Mouse (Mus musculus): ENCODE measurements around the gene Slc17a1.

The Slc17a1 gene

DNA sequence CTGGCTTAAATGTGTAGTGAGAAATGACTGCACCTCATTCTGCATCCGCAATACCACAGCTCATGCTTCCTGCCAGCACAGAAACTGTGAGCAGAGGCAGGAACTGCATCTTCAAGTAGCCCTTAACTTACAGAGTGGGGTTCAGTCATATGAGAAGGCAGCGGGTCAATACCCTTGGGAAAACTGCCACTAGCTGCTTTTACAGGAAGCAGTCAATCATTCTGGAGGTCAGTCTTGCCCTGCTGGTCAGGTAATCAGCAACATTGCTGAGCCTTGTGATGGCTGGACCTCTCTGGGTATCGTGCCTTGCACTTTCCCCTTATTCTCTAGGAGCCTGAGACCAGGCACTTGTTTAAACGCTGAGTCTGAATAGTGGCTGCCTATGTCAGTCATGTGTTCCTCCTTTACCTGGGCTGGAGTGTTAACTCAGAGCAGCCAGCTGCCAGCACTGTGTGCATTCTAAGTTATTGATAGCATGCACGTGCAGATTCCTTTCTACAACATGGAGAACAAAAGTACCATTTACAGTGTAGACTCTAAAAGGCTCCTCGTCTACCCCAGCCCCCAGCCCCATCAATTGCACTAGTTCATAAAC lies 21.6 kb downstream of the Slc17a1 start:
- no peak for DNase-seq (ENCODE audit: low read depth, low spot score)

DNA sequence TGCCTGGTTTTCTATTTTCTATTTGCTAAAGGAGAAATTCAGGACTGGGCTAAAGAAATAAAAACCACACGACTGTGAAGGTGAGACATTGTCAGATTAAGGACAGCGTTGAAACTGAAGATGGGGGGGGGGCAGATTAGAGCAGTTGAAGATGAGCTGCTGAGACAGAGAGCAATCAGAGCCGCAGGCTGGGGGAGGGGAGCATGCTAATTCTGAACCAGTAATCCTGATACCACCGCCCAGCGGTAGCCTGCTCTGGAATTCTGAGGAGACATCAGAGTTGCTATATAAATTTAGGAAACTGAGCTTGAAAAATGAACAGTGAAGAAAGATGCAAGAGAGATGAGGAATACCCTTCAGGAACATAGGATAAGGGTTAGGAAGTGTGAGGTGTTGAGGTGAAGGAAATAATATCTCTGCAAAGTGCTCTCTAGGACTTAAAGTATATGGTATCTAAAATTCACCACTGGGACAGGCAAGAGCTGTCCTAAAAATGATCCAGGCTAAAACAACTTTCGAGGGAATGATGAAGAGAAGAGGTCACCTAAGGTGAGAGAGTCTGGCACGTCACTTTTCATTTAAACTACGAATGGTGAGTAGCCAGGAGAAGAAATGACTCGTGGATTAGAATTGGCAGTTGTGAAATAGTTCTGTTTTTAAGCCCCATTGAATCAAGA lies 25.2 kb downstream of the Slc17a1 start:
- no peak for DNase-seq (ENCODE audit: low read depth, low spot score)

DNA sequence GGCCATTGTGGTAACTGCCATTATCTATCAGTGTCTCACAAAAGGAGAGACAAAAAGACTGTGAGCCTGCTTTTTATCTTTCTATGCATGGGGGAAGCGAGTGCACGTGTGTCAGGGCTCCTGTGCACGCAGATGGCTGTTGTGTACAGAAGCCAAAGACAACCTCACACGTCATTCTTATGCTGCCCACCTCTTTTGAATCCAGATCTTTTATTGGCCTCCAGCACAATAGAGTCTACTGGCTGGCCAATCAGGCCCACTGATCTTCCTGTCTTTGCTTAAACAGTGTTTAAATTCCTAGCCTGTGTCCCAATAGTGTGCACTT lies 25.7 kb downstream of the Slc17a1 start:
- DNase-seq (ENCODE audit: low read depth, low spot score): no peak

DNA sequence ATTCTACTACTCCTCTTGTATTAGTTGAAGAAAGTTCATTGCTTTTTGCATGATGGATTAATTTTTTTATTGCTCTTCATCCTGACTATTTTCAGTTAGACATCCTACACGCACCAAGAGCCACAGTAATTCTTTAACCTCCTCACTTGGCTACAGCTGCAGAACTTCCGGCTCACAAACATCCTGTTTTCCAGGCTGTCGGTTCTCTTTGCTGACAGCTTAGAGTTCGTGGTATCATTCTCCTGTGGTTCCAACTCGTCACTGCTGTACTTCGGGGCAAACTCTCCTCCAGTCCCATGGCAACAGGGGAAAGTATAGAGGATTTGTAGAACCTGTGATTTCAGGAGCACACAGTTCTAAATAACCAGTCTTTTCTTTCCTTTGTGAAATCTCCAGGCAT lies 30.7 kb downstream of the Slc17a1 start:
- DNase-seq (ENCODE audit: low read depth, low spot score): no peak

DNA sequence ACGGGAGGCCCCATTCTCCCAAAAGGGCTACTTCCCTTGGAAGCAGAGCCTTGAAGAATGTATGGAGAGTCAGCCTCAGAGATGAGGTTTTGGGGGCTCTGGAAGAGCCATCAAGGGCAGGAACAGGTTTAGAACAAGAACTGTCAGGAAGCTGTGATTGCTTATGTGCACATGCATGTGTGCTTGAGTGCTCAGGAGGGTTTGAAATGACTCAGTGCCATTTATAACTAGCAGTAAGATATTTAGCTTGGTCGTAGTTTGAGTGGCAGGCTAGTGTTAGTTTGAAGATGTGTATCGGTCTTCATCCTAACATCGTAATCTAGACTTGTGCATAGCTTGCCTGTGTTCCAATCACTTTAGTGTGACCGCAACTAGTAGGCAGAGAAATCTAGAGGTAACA lies 39.4 kb downstream of the Slc17a1 start:
- no peak for DNase-seq (ENCODE audit: low read depth, low spot score)

DNA sequence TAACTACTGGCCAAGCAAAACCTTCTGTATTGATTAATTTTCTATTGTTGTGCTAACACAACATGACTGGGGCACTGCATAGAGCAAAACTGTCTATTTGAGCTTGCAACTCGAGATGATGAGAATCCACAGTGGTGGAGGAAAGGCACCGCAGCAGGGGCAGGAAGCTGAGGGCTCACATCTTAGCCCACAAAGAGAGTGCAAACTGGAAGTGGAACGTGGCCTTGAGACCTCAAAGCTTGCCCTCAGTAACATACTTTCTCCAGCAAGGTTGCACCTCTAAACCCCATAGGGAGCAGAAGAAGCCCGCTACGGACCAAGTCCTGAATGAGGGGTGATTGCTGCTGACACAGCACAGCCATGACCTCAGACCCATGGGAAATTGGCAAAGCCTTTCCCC lies 42.6 kb downstream of the Slc17a1 start:
- no peak for DNase-seq (ENCODE audit: low read depth, low spot score)

DNA sequence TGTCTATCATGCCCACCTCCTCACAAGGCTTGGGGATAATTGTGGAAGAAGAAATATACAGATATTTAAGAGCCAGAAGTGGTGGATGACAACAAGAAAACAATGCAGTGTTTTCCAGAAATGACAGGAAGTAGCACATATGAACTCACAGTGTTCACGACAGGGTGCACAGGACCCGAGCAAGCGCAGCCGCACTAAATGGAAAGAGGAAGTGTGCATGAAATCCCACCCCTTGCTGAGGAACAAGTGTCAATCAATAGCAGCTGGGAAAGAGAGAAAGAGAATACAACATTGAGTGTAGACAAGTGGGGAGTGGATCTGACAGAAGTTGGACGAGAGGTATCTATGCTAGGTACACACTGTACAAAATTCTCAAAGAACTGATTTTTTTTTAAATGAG lies 43.8 kb downstream of the Slc17a1 start:
- DNase-seq (ENCODE audit: low read depth, low spot score): no peak

DNA sequence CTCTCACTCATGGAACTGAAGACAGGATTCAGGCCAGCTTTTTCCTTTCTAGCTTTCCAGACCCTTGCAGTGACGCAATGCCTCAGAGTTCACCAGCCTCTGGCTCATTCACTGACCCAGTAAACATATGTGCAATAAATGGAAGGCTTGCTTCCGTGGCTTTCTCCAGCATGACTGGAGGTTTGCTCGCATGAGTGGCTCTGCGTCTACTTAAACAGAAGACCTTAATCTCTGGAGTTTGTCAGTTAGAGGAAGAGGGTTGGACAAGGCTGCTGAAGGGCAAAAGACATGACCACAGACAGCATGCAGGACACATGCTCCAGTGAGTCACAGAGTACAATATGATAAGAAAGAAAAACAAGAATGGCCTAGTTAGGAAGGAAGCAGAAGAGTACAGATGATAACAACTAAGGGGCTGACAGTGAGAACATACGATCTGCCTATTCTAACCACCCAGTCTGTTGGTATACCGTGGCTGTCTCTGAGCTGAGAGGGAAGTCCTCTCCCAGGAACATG lies 46.3 kb downstream of the Slc17a1 start:
- no peak for DNase-seq (ENCODE audit: low read depth, low spot score)

DNA sequence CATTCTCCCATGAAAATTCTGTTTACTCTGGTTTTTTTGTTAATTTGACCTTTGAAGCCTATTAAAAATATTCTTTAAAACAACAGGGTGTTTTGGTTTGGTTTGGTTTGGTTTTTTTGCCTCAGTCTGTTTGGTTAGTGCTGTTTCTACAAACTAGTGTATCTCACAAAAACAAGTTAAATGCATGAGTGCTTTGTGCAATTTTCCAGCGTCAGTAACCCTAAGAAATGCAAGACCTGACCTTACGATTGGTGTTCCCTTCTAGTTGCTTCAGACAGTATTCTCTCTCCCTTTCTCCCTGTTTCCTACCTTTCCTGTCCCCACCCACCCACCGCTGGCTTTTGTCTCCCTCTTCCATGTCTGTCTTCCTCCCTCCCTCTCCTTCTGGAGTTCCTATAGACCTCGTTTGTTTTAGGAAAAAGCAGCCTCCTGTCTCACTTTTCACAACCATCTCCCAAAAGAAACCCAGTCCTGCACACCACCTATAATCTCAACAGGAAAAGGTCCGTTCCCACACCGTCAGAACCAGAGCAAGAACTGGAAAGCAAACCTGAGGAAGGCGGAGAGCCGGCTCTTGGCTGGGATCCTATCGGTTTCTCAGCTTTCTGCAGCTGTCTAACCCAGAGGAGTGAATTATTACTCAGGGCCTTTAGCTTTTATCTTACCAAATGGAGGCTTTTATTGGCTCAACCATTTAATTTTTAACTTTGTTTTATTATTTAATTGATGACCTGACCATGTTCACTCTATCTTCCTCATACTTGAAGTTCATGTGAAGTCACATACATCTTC lies 47.0 kb downstream of the Slc17a1 start, which contains the start of gene Slc17a4:
Slc17a4 (minus strand) TSS at position 634 of the 792 bp plus-strand sequence.
- no peak for DNase-seq (ENCODE audit: low read depth, low spot score)

DNA sequence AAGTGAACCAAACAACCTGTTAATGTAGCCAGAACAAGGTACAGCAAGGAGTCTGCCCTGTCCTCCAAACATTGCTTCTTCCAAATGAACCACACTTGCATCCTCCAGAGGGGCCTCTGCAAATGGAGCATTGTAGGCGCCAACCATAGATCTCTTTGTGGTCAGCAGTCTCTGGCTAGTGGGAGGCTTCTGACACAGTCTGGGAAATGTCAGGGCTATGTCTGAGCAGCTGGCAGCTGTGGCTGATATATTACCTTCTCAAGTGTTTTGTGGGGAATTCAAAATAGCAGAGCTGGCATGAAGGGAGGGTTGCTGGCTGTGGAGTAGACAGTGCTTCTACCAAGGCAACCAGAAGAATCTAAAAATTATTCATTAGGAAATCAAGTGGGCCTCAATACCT lies 48.6 kb downstream of the Slc17a1 start:
- no peak for DNase-seq (ENCODE audit: low read depth, low spot score)

DNA sequence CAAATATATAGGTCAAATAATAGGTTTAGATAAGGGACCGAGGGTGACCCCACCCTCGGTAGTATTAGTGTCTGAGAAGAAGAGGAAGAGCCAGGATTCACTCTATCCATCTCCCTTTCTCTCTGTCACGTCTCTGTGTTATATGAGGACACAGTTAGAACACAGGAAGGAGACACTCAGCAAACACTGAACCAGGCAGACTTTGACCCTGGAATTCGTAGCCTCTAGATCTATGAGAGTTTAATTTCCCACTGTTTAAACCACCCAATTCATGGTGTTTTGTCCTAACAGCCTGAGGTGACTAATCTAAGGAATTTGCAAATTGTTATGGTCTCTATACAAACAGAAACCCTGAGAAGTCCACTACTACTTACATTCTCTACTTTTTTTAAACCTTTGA lies 50.1 kb downstream of the Slc17a1 start:
- no peak for DNase-seq (ENCODE audit: low read depth, low spot score)

DNA sequence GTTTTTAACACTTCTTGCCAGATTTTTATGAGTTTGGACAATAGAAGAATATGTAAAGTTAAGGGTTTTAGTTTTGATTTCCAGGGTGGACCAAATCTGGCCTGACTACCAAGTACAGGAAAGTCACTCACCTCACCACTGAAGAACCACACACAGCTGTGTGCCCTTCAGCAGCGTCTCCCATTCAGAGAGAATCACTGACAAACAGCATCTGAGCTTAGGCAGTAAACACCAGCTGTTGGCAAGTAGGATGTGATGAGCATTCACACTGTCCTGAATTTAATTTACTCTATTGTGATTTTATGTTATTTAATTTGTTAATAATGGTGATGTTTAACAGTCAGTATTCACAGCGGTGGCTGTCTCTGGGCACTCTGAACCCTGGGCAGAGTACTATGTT lies 58.2 kb downstream of the Slc17a1 start:
- no peak for DNase-seq (ENCODE audit: low read depth, low spot score)

DNA sequence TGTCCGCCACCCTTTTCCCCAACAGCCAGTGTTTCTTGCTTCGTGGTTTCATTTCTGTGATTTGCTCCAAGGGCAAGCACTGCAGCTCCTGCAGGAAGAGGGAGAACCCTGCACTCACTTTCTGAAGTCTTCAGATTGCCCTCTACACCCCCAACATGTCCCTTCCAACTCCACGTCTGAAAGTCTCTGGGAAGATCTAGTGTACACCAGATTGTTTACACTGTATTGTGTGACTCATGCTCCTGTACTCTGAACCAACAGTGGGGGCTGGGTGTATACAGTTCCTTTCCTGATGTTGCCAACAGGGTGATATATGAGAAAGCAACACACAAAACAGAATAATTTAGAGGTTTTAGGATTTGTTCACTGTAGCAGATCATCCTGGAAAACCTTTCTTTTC lies 61.1 kb downstream of the Slc17a1 start:
- no peak for DNase-seq (ENCODE audit: low read depth, low spot score)

DNA sequence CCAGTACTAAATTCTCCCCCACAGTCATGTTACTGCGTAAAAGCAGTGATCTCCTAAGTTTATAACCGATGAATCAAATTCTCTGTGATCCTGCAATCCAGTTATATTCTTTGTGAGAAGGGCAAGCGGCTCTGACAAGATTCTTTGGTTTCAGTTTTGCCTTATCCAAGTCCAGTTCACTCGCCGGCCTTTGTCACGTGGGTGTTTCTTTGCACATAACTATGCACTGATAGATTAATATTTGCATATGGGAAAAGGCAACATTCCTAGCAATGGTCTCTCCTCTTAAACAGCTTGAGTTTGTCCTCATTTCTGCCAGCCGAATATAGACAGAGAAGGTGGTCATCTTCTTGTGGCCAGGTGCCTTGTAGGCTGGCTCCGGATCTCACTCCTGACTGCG lies 62.9 kb downstream of the Slc17a1 start:
- no peak for DNase-seq (ENCODE audit: low read depth, low spot score)

DNA sequence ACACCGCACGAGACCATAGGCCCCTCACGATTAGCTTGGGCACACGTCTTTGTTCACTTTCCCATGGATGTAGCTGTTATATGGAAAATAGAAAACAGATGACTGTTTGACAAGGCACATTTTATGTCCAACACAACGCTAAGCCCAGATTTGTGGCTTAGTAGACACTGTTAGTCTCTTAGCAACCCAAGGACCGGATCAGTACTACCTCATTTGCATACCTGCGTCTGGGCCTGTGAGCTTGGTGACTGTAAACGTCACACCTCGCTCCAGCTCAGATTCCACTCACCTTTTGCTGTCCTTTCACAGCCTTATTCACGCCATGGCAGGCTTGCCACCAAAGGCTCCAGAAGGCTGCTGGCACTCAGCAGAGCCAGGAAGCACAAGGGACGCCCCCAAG lies 63.4 kb downstream of the Slc17a1 start:
- no peak for DNase-seq (ENCODE audit: low read depth, low spot score)

DNA sequence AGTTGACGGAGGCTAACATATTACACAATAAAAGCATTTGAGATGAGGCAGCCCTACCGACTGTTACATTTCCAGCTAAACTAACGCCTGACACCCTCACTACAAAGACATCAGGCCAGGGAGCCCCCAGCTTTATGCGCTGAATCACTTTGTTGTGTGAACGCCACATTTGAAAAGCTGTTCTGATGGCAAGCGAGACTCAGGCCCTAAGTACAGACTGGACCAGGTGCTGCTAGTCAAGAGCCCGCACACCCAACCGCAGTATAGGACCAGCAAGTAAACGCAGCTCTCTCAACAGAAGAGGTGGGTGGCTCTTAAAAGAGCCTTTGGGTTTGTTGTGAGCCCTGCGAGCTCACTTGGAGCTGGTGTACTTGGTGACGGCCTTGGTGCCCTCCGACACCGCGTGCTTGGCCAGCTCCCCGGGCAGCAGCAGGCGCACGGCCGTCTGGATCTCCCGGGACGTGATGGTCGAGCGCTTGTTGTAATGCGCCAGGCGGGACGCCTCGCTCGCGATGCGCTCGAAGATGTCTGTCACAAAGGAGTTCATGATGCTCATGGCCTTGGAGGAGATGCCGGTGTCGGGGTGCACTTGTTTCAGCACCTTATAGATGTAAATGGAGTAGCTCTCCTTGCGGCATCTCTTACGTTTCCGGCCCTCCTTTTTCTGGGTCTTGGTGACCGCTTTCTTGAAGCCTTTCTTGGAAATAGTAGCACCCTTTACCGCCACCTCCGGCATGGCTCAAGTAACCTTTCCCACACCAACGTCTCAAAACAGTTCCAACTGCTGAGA lies 66.1 kb downstream of the Slc17a1 start, which contains the start of gene Hist1h2ba:
Hist1h2ba (minus strand) TSS at position 736 of the 790 bp plus-strand sequence.
- no peak for DNase-seq (ENCODE audit: low read depth, low spot score)

DNA sequence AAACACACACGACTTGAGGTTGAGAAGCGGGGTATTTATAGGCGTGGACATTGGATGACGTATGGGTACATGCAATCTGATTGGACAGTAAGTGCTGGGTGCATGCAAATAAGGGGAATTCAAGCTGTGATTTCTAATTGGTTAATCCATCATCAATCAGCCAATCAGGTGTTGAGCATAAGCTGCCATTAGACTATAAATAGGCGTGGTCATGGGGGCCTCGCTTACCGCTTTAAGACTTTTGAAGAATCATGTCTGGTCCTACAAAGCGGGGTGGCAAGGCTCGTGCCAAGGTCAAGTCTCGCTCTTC lies 66.6 kb downstream of the Slc17a1 start, which contains the start of gene Hist1h2aa:
Hist1h2aa (plus strand) TSS at position 252 of the 310 bp plus-strand sequence.
- no peak for DNase-seq (ENCODE audit: low read depth, low spot score)

DNA sequence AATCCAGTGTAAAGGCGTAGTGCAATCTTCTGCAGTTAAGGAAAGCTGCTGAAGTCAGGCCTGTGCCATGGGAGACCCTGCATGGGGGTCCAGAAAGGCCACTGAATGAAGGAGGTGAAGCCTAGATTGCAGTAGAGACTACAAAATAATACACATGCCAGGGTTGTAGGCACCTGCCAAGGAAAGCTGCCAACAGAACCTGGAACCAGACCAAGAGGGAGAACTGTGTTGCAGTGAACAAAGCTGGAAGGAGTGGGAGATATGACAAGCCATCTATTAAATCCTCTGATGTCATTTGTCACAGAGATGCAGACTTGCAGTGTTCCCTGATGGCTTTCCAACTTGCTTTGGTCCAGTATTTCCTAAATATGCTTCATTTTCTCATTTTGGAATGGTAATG lies 71.1 kb downstream of the Slc17a1 start:
- no peak for DNase-seq (ENCODE audit: low read depth, low spot score)

DNA sequence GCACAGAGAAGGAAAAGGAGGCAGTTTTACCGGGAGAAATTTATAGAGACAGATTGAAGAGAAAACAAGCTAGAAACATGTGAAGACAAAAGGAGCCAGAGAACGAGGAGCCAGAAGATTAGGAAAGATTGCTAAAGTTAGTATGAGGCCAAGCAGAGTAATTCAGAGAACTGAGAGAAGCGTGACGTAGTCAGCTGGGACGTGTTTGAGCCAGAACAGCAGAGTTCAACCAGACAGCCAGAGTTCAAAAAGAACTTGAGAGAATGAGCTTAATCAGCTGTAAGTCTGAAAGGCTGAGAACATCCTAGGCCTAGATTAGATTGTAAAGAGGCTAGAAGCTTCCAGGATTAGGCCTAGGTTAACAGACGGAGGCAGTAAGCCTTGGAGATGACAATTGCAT lies 72.7 kb downstream of the Slc17a1 start:
- DNase-seq (ENCODE audit: low read depth, low spot score): no peak

DNA sequence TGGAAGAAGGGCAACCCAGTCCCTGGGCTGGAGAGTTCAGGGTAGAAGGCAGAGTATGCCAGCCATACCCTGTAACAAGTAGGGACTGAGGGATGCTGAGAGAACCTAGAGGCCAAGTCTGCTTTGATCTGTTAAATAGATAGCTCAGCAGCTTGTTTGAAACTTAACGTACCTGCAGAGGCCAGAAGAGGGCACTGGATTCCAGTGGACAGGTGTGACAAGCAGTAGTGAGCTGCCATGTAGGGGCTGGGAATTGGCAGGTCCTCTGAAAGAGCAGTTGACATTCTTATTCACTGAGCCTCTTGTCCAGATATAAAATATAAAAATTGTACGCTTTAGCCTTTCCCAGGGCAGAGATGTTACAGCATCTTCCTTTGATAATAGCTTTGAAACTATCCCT lies 75.3 kb downstream of the Slc17a1 start:
- no peak for DNase-seq (ENCODE audit: low read depth, low spot score)
